9 mouse cellular contexts compared by ENCODE assay signal in genomic region chr5:147834841-147835500, GRCm38 (mm10). TPM values are rescaled to one million over a fixed set of nuclear protein-coding genes. Genes with fewer than 3 reads are reported as not detected.
DNase-seq lines count a peak whose midpoint lies in the region; ATAC-seq and TF ChIP-seq lines count a peak whose summit lies in the region.
"Had no signal": no experiment of that assay in that cellular context is flagged by ENCODE, and none has a peak within 500 bp of the region (broad histone marks: within the 10 kb centered on the region; RNA-seq: fewer than 3 reads in every experiment).

No protein-coding gene starts in this region.

- H3K36me3 ChIP-seq in stomach, embryonic 16.5 days (ENCODE audit: control insufficient read depth, insufficient read depth, low read length) = no peaks in the 10 kb centered on the region
- no peaks in the 10 kb centered on the region for H3K36me3 ChIP-seq in stomach, postnatal 0 days (ENCODE audit: control insufficient read depth, insufficient read depth, low read length)
- H3K36me3 ChIP-seq in liver, embryonic 12.5 days = no peaks in the 10 kb centered on the region

- no peak overlapping the region for H3K27ac ChIP-seq in stomach, embryonic 16.5 days (ENCODE audit: low read length)
- H3K27ac ChIP-seq in stomach, postnatal 0 days (replicated peaks) = no peak overlapping the region
- H3K27ac ChIP-seq in liver, embryonic 12.5 days = no peak overlapping the region

- H3K4me2 ChIP-seq in stomach, embryonic 16.5 days (ENCODE audit: low read depth, low read length) = no peak overlapping the region
- no peak overlapping the region for H3K4me2 ChIP-seq in stomach, postnatal 0 days (replicated peaks; ENCODE audit: low read depth)
- no peak overlapping the region for H3K4me2 ChIP-seq in liver, embryonic 12.5 days

- intact Hi-C loops in heart, postnatal 36 days (cut with DNase I) = no loop called here
- intact Hi-C loops in left cerebral cortex, postnatal 14 days (cut with DNase I) = no loop called here

- 12% methylated on average over 17 of the region's 17 CpGs for WGBS in stomach, embryonic 16.5 days
- 16% methylated on average over 17 of the region's 17 CpGs for WGBS in stomach, postnatal 0 days
- WGBS in liver, embryonic 12.5 days (ENCODE audit: insufficient replicate concordance) = 20% methylated on average over 17 of the region's 17 CpGs

- H3K27me3 ChIP-seq in stomach, embryonic 16.5 days (ENCODE audit: control insufficient read depth, insufficient read depth, low read length) = no peaks in the 10 kb centered on the region
- H3K27me3 ChIP-seq in stomach, postnatal 0 days (ENCODE audit: control insufficient read depth, insufficient read depth, low read length) = no peaks in the 10 kb centered on the region
- H3K27me3 ChIP-seq in liver, embryonic 12.5 days (replicated peaks) = peaks cover 32% of the 10 kb centered on the region

- peaks cover 10% of the 10 kb centered on the region for H3K4me1 ChIP-seq in stomach, embryonic 16.5 days (ENCODE audit: control insufficient read depth, insufficient read depth, low read length)
- no peaks in the 10 kb centered on the region for H3K4me1 ChIP-seq in stomach, postnatal 0 days (replicated peaks; ENCODE audit: control insufficient read depth, insufficient read depth)
- no peaks in the 10 kb centered on the region for H3K4me1 ChIP-seq in liver, embryonic 12.5 days

- H3K9me3 ChIP-seq in stomach, embryonic 16.5 days (replicated peaks; ENCODE audit: control insufficient read depth, low read length) = no peaks in the 10 kb centered on the region
- H3K9me3 ChIP-seq in stomach, postnatal 0 days (ENCODE audit: control insufficient read depth, low read length) = no peaks in the 10 kb centered on the region
- no peaks in the 10 kb centered on the region for H3K9me3 ChIP-seq in liver, embryonic 12.5 days (replicated peaks)

- H3K4me3 ChIP-seq in stomach, embryonic 16.5 days (replicated peaks; ENCODE audit: low read length) = no peak overlapping the region
- no peak overlapping the region for H3K4me3 ChIP-seq in stomach, postnatal 0 days (ENCODE audit: low read depth, low read length)
- H3K4me3 ChIP-seq in liver, embryonic 12.5 days = no peak overlapping the region
- H3K4me3 ChIP-seq: erythroblast, embryonic 14.5 days had no signal

- DNase-seq in heart, adult 11 months = peak; percentile 88
- no peak for DNase-seq in heart, postnatal 36 days
- DNase-seq in stomach, postnatal 0 days (ENCODE audit: low spot score) = no peak
- DNase-seq in kidney, postnatal 14 days = peak; percentile 47
- DNase-seq in cerebellum, postnatal 10 days = no peak
- DNase-seq in left cerebral cortex, postnatal 14 days (ENCODE audit: low spot score in 2 of 2) = no peak

- no peak for ATAC-seq in stomach, embryonic 16.5 days (ENCODE audit: insufficient read depth, low FRiP score)
- no peak for ATAC-seq in stomach, postnatal 0 days (ENCODE audit: low FRiP score, low TSS enrichment)
- ATAC-seq in liver, embryonic 12.5 days = no peak

- no peak for TF ChIP-seq CTCF in stomach, postnatal 0 days (IDR thresholded peaks at IDR 0.05; ENCODE audit: low read depth)

- peak overlapping the region; percentile 43; the same call in 1 of the 2 replicates for H3K9ac ChIP-seq in stomach, embryonic 16.5 days (ENCODE audit: low read length)
- no peak overlapping the region for H3K9ac ChIP-seq in stomach, postnatal 0 days (ENCODE audit: low read length)
- no peak overlapping the region for H3K9ac ChIP-seq in liver, embryonic 12.5 days

- no peak for TF ChIP-seq EP300 in stomach, postnatal 0 days (optimal IDR thresholded peaks at IDR 0.05)

RNA-seq across cellular contexts. Expression of gene Pomp, which starts 25.3 kb away (rescaled TPM):
- 100 to 1,000 TPM; 132 to 140 TPM for total RNA-seq in heart, postnatal 36 days (2021)
- 388 and 446 TPM in 2 replicates for polyA plus RNA-seq in stomach, embryonic 16.5 days (2015; fragmentation: Nextera tagmentation; extraction: Ambion mirVana)
- 419 and 427 TPM in 2 replicates for polyA plus RNA-seq in stomach, postnatal 0 days (2015; fragmentation: Nextera tagmentation; extraction: Ambion mirVana)
- 309 and 314 TPM in 2 replicates for polyA plus RNA-seq in liver, embryonic 12.5 days (2016; fragmentation: Nextera tagmentation; extraction: Ambion mirVana)
- 100 to 1,000 TPM; 151 to 156 TPM for total RNA-seq in left cerebral cortex, postnatal 14 days (2021)

RNA-seq across cellular contexts. Expression of gene Slc46a3, which starts 59.6 kb away (rescaled TPM):
- total RNA-seq in heart, postnatal 36 days (2021) = 10 to 100 TPM; 14.5 to 18.0 TPM
- polyA plus RNA-seq in stomach, embryonic 16.5 days (2015; fragmentation: Nextera tagmentation; extraction: Ambion mirVana) = 7.3 and 9.0 TPM in 2 replicates
- polyA plus RNA-seq in stomach, postnatal 0 days (2015; fragmentation: Nextera tagmentation; extraction: Ambion mirVana) = 2.7 and 3.2 TPM in 2 replicates
- 10.5 and 10.6 TPM in 2 replicates for polyA plus RNA-seq in liver, embryonic 12.5 days (2016; fragmentation: Nextera tagmentation; extraction: Ambion mirVana)
- 1 to 10 TPM; 5.7 to 7.3 TPM for total RNA-seq in left cerebral cortex, postnatal 14 days (2021)

Comparison
In these comparisons a context has a peak if more than half of its experiments do, and no peak if none do; other contexts are left out.
1. DNase-seq: peak in heart, adult 11 months (single experiment) and kidney, postnatal 14 days (single experiment); none in heart, postnatal 36 days (0 of 2), stomach, postnatal 0 days (single experiment), cerebellum, postnatal 10 days (0 of 2) and left cerebral cortex, postnatal 14 days (0 of 2).